ENCODE assay signal across 9 mouse cellular contexts in the genomic region with DNA sequence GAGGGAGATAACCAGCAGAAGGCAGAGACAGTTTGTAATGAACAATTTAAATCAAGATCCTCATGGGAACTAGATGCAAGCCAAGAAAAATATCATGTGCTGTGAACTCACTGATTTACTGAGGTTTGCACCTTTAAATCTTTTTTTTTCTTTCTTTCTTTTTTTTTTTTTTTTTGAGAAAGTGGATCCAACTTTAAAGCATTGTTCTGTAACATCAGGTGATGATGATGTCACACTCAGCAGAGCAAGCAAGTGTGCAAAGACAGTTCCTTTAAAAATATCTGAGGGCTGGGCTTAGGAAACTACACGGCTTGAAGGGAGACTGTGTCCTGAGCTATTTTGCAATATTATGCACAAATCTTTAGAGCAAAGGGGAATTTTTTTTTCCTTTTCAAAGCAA.
DNase-seq lines count a peak whose midpoint lies in the region; ATAC-seq lines count a peak whose summit lies in the region.
"Had no signal": no experiment of that assay in that cellular context is flagged by ENCODE, and none has a peak within 500 bp of the region (broad histone marks: within the 10 kb centered on the region; RNA-seq: fewer than 3 reads in every experiment).

No protein-coding gene starts in this region.

- H3K4me3 ChIP-seq in neural tube, embryonic 11.5 days (ENCODE audit: low read depth, low read length), result peak overlapping the region; percentile 36
- H3K4me3 ChIP-seq in forebrain, embryonic 10.5 days, result peak overlapping the region; percentile 42
- H3K4me3 ChIP-seq in intestine, embryonic 16.5 days (ENCODE audit: low read length), result no peak overlapping the region
- H3K4me3 ChIP-seq in stomach, embryonic 15.5 days (replicated peaks), result no peak overlapping the region

- ATAC-seq in neural tube, embryonic 11.5 days (ENCODE audit: insufficient read depth, low FRiP score, low TSS enrichment), result no peak
- ATAC-seq in intestine, embryonic 16.5 days, result no peak
- ATAC-seq in stomach, embryonic 15.5 days (ENCODE audit: insufficient read depth, low FRiP score, low read depth), result no peak

- WGBS in neural tube, embryonic 11.5 days, result 4% methylated on average over 1 of the region's 1 CpGs
- 17% methylated on average over 1 of the region's 1 CpGs for WGBS in forebrain, embryonic 10.5 days
- 20% methylated on average over 1 of the region's 1 CpGs for WGBS in intestine, embryonic 16.5 days
- 18% methylated on average over 1 of the region's 1 CpGs for WGBS in stomach, embryonic 15.5 days

- peak overlapping the region; percentile 60 for H3K9ac ChIP-seq in neural tube, embryonic 11.5 days (ENCODE audit: low read length)
- H3K9ac ChIP-seq in intestine, embryonic 16.5 days (ENCODE audit: low read depth, low read length), result no peak overlapping the region
- H3K9ac ChIP-seq in stomach, embryonic 15.5 days, result no peak overlapping the region

- H3K4me1 ChIP-seq in neural tube, embryonic 11.5 days (ENCODE audit: control insufficient read depth, insufficient read depth, low read length), result peaks cover 34% of the 10 kb centered on the region
- peaks cover 53% of the 10 kb centered on the region for H3K4me1 ChIP-seq in forebrain, embryonic 10.5 days
- H3K4me1 ChIP-seq in intestine, embryonic 16.5 days (ENCODE audit: control insufficient read depth, insufficient read depth, low read length), result no peaks in the 10 kb centered on the region; the same call in 1 of the 2 replicates
- peaks cover 9% of the 10 kb centered on the region; the same call in 1 of the 2 replicates for H3K4me1 ChIP-seq in stomach, embryonic 15.5 days

- H3K27ac ChIP-seq in neural tube, embryonic 11.5 days (ENCODE audit: low read depth, low read length), result peak overlapping the region; percentile 75
- peak overlapping the region; percentile 84 for H3K27ac ChIP-seq in forebrain, embryonic 10.5 days
- H3K27ac ChIP-seq in intestine, embryonic 16.5 days (ENCODE audit: low read length), result no peak overlapping the region
- peak overlapping the region; percentile 21; the same call in 1 of the 2 replicates for H3K27ac ChIP-seq in stomach, embryonic 15.5 days

- no peaks in the 10 kb centered on the region for H3K27me3 ChIP-seq in neural tube, embryonic 11.5 days (ENCODE audit: control insufficient read depth, insufficient read depth, low read length)
- H3K27me3 ChIP-seq in forebrain, embryonic 10.5 days (ENCODE audit: poor library complexity, severe bottlenecking), result no peaks in the 10 kb centered on the region
- no peaks in the 10 kb centered on the region for H3K27me3 ChIP-seq in intestine, embryonic 16.5 days (replicated peaks; ENCODE audit: control insufficient read depth, insufficient read depth, low read length)
- H3K27me3 ChIP-seq in stomach, embryonic 15.5 days (replicated peaks), result no peaks in the 10 kb centered on the region

- DNase-seq in neural tube, embryonic 11.5 days (ENCODE audit: low spot score), result no peak
- no peak for DNase-seq in neural tube, embryonic 10.5 days (ENCODE audit: extremely low spot score, low spot score)
- no peak for DNase-seq in forebrain, embryonic 10.5 days (ENCODE audit: extremely low spot score, low spot score)
- DNase-seq in adrenal gland, adult 18-20 months (ENCODE audit: low spot score in 2 of 2), result no peak
- DNase-seq in thymus, adult 18-20 months, result no peak
- no peak for DNase-seq in layer of hippocampus, adult 11-12 months (ENCODE audit: low spot score)
- DNase-seq: cerebellum, adult 18-20 months had no signal

- H3K4me2 ChIP-seq in neural tube, embryonic 11.5 days (ENCODE audit: low read depth), result peak overlapping the region; percentile 53
- peak overlapping the region; percentile 13; the same call in 1 of the 2 replicates for H3K4me2 ChIP-seq in intestine, embryonic 16.5 days (ENCODE audit: low read depth, low read length)
- H3K4me2 ChIP-seq in stomach, embryonic 15.5 days, result peak overlapping the region; percentile 30; the same call in 1 of the 2 replicates

- no peaks in the 10 kb centered on the region for H3K36me3 ChIP-seq in neural tube, embryonic 11.5 days (ENCODE audit: control insufficient read depth, insufficient read depth, low read length)
- peaks cover 11% of the 10 kb centered on the region; the same call in 1 of the 2 replicates for H3K36me3 ChIP-seq in forebrain, embryonic 10.5 days (replicated peaks)
- H3K36me3 ChIP-seq in intestine, embryonic 16.5 days (ENCODE audit: control insufficient read depth, insufficient read depth, low read length), result no peaks in the 10 kb centered on the region
- no peaks in the 10 kb centered on the region for H3K36me3 ChIP-seq in stomach, embryonic 15.5 days

- no peaks in the 10 kb centered on the region for H3K9me3 ChIP-seq in neural tube, embryonic 11.5 days (ENCODE audit: control insufficient read depth, low read length)
- no peaks in the 10 kb centered on the region; the same call in 1 of the 2 replicates for H3K9me3 ChIP-seq in forebrain, embryonic 10.5 days
- H3K9me3 ChIP-seq in intestine, embryonic 16.5 days (ENCODE audit: control insufficient read depth, low read length), result no peaks in the 10 kb centered on the region
- H3K9me3 ChIP-seq in stomach, embryonic 15.5 days, result no peaks in the 10 kb centered on the region

Comparison
In these comparisons a context has a peak if more than half of its experiments do, and no peak if none do; other contexts are left out.
1. H3K4me3 ChIP-seq: peak in neural tube, embryonic 11.5 days (single experiment) and forebrain, embryonic 10.5 days (single experiment); none in intestine, embryonic 16.5 days (single experiment) and stomach, embryonic 15.5 days (single experiment).
2. Peak in every context shown above with its lines, with median percentiles within 50 percentile points of each other: H3K4me2 ChIP-seq.